Mouse (Mus musculus): ENCODE measurements around the gene Ecel1.

DNA sequence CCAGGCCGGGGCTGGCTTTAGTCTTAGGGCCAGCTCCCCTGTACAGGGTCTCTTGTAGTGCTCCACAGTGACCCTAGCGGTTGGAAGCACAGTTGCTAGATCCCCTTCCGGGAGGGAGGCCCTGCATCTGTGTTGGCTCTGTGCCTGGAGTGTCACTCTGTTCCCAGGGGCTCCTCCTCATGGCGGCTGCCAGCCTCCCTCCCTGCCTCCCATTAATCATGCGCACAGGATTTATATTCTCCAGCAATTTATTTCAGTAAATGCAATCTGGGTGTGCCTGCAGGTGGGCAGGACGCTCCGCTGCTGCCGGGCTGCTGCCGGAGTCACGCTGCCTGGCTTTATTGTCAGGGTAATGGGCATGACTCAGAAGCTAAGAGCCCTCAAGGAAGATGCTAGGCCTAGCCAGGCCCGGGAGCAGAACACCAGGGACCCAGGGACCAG lies 19.6 kb upstream of the Ecel1 start:
- TF ChIP-seq CTCF (IDR thresholded peaks at IDR 0.05; ENCODE audit: low read depth) (peak; percentile 43), EP300 (IDR thresholded peaks at IDR 0.05; ENCODE audit: low read depth) (no peak)

Measured in liver, postnatal 0 days (tissue).